Mouse (Mus musculus): Measurements from ENCODE around the gene Anks6. TPM values are rescaled to one million over a fixed set of nuclear protein-coding genes. Genes with fewer than 3 reads are reported as not detected.
A peak's percentile ranks its signal among the peaks of the same experiment; 100 is the strongest.

Anks6 gene
- total RNA-seq, 2 experiments from 2014 or later = 1.3 TPM

DNA sequence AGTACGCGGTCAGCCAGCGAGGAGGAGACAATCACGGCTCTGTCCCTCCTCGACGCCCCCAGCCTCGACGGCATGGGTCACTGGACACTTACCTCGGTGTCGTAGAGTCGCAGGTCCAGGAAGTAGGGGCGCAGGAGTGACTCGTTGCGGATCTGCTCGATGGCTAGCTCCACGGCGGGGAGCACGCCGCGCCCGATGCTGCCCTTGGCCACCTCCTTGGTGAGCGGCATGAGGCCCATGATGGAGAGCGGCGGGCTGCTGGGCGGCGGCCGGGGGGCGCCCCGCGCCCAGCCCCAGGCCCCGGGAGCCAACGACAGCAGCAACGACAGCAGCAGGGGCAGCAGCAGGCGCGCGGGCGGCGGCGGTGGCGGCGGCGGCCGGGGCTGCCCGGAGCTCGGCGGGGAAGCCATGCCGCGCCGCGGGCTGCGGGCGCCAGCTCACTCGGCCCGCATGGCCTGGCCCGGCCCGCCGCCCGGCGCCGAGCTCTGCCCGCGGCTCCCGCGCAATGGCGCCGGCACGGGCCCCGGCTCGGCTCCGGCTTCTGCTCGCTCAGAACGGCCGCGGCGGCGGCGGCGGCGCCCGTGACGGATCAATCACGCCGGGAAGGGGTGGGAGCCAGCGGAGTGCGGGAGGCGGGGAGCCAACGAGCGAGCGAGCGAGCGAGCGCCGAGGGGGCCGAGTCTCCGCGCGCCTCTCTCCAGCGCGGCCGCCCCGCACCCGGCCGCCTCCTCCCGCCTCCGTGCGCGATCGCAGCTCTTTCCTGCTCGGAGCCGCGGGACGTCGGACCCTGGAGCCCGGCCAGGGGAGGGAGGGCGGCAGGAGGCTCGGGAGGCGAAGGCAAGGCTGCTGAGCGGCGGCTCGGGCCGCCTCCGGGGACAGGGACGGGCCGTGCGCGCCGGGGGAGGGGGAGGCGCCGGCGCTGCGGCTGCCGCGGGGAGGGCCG lies 65.9 kb downstream of the Anks6 start, which contains the start of gene Gabbr2:
Gene Gabbr2, minus strand, starts transcription at position 858 of the 943 bp plus-strand sequence.
- intact Hi-C loops (cut with DNase I) = no loop called here
- no peak for DNase-seq

- no peak for DNase-seq
- intact Hi-C loops (cut with DNase I) = no loop called here
Observed at GRCm38 (mm10) chr4:46990281-46991015, 66.8 kb downstream of the Anks6 start.

- DNase-seq = no peak
- intact Hi-C loops (cut with DNase I) = no loop called here
Observed at GRCm38 (mm10) chr4:46989842-46990241, 67.4 kb downstream of the Anks6 start.

GRCm38 (mm10) chr4:46988824-46989223 lies 68.4 kb downstream of the Anks6 start:
- no peak for DNase-seq
- intact Hi-C loops (cut with DNase I) = no loop called here

DNA sequence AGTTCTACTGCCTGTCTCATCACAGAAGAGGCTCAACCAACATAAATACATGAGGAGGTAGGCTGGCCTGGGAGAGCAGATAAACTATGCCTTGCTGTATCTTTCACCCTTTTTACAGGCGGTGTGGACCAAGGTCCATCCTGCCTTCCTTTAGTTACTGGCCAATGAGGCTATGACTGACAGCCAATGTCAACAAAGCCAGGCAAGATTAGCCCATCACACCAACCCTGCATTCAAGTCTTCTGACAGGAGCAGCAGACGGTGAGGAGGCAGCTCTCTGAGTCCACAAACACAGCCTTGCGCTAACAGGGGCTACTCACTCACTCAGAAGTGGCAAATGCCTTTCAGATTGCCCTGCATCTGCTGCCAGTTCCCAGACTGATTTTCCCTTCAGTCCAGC lies 69.0 kb downstream of the Anks6 start:
- no peak for DNase-seq
- intact Hi-C loops (cut with DNase I) = no loop called here

DNA sequence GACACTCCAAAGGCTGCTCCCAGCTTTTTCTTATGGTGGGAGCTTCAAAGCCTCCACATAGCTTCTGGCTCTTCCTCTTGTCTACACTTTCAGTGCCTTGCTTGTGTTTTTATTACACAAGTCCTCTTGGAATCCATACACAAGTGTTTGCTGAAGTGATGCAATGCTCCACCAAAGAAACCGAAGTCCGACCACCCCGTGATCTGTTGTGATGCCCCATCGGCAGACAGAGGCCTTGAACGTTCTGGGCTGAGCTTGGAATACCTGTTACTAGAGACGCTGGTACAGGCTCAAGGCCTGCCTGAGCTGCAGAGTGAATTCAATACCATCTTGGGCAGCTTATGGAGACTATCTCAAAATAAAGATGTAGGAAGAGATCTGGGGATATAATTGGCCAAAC lies 69.4 kb downstream of the Anks6 start:
- intact Hi-C loops (cut with DNase I) = no loop called here

DNA sequence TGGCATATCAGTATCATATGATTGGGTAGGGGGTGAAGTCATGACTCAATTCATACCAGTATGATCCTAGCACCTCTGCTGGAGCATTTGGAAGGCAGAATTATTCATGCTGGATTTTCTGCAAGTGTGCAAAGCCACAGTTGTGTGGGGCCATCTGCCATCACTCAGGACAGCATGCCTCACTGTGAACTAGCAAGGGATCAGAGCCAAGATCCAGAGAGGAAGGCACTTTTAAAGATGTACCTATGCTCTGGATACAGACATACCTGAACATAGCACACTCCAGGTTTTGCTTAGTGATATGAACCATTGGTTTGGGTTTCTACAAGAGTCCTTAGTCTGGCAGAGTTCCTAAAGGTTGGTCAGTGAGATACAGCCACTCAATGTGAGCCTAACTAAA lies 71.2 kb downstream of the Anks6 start:
- no peak for DNase-seq
- intact Hi-C loops (cut with DNase I) = no loop called here

More for the DNA sequence above, 69.4 kb downstream of the Anks6 start:
- no peak for DNase-seq

DNA sequence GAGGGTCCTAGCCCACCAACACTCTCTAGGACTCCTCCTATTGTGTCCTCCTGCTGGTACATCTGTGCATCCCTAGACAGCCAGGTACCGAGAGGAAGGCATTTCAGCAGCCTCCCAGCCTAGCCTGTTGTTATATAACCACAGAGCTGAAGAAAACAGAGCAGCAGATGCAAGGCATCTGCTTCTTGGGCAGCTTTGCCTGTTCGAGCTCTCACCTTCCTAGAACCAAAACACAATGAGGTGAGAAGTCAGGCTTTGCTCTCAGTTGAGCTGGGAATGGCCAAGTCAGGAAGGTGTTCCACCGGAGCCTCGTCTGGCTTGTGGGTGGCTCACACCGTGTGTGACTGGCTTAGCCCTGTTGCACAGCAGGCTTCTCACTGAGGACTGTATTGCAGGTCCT lies 74.3 kb downstream of the Anks6 start:
- intact Hi-C loops (cut with DNase I) = no loop called here
- no peak for DNase-seq

DNA sequence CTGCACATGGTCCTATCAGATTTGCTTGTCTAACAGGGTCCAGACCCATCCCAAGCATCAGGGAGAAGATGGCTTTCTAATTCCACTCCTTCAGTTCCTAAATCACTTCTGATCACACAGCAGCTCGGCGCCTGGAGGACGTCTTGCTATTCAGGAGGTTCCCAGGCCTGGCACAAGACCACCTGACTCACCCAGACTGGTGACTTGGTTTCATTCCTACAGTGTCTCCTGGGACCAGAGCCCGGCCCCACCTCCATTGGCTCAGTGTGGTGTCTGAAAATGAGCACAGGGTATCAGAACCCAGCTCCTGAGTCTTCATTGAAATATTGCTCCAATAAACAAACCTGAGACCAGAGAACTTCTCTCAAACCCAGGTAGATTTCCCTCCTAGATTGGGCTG lies 75.1 kb downstream of the Anks6 start:
- DNase-seq = no peak
- intact Hi-C loops (cut with DNase I) = no loop called here

- DNase-seq = no peak
- intact Hi-C loops (cut with DNase I) = no loop called here
Observed at GRCm38 (mm10) chr4:46978371-46978770, 78.9 kb downstream of the Anks6 start.

DNA sequence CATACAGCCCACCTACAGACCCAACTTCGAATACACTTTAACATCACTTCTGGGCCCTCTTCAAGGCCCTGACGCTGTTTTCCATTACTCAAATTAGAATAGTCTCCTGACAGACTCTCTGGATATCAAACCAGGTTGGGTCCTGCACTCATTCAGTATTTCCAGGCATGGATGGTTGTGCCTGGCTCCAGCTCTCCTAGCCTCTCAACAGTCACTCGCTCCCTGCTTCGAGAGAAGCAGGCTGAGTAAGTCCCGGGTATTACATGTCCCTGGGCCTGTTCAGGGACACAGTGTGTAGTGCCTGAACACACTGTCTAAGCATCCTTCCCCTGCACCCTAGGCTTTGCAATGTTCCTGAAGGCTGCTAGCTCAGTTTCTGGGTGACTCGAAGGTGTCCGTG lies 80.1 kb downstream of the Anks6 start:
- intact Hi-C loops (cut with DNase I) = no loop called here
- no peak for DNase-seq

GRCm38 (mm10) chr4:46976671-46977071 lies 80.6 kb downstream of the Anks6 start:
- intact Hi-C loops (cut with DNase I) = no loop called here
- no peak for DNase-seq

- intact Hi-C loops (cut with DNase I) = no loop called here
- no peak for DNase-seq
Observed at GRCm38 (mm10) chr4:46973322-46973721, 83.9 kb downstream of the Anks6 start.

DNA sequence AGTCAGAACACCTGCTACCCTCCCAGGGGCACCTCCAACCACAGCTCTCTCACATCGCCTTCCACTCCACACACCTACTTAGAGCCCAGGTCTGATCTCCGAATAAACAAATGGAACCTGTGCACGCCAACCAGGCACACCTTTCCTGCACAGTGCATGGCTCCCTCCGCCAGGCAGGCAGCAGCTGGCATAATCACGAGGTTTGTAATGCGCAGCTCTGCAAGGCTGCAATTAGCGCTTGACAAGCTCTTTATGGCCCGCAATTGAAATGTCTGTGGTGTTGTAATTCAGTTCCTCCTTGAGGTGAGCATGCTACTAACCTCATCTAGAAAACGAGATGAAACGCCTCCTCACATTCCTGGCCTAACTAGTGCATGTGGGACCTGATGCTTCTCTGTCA lies 89.2 kb downstream of the Anks6 start:
- intact Hi-C loops (cut with DNase I) = no loop called here
- no peak for DNase-seq

DNA sequence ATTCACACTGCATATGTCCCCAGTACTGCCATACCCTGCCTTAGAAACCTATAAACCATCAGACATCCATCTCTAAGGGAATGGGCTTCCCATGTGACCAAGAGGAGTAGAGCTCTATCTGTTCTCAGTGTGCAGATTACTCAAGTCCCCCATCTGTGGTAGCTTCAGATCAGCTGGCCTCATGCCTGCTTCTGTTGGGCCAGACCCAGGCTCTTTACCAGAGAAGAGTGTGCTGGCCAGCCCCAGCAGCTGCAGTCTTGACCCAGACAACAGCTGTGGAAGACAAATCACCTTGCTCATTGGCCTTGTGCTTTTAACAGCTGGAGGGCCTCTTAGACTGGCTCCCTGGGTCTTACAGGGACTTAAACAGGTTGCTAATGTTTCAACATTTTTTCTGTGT lies 90.7 kb downstream of the Anks6 start:
- intact Hi-C loops (cut with DNase I) = no loop called here
- DNase-seq = peak in 1 of 2 experiments; percentile 17

Other genes with a start within 250 kb of the Anks6 start
- gene Gabbr2, start 65.6 kb downstream of the Anks6 start, total RNA-seq (2021) = under 1 TPM in 1 of 2 experiments, not detected in 1; 0.08 TPM
- gene Galnt12, start 34.5 kb upstream of the Anks6 start, total RNA-seq (2021) = not detected
- 10 to 100 TPM; 44.6 to 76.0 TPM for gene Col15a1, start 150.7 kb upstream of the Anks6 start, total RNA-seq (2021)